Mouse (Mus musculus) ES-E14 (cell line): Measurements from ENCODE around the gene Ostm1. TPM values are rescaled to one million over a fixed set of nuclear protein-coding genes. Genes with fewer than 3 reads are reported as not detected.

Source experiments
- DNase-seq: peaks from one replicate; pipeline ENCODE4 v3.0.0-alpha.2; 2013; ENCODE audit warnings: low read depth, low spot score
- H3K27ac ChIP-seq: 2 replicates; pipeline ENCODE4 v1.5.1; 2012; ENCODE audit warnings: low read depth, mild to moderate bottlenecking, low read length, moderate library complexity, mixed read lengths; ENCODE audit not compliant: poor library complexity, insufficient read depth, severe bottlenecking
- H3K36me3 ChIP-seq: 2 replicates; pipeline ENCODE4 v1.6.1; 2012; ENCODE audit warnings: mild to moderate bottlenecking, low read length, moderate library complexity, mixed read lengths; ENCODE audit not compliant: control insufficient read depth, poor library complexity, insufficient read depth, severe bottlenecking
- H3K4me1 ChIP-seq, 2 experiments: fragments of 150-350 bp in 1 of 2; sonication (generic) in 1 of 2; 2 replicates each; pipeline ENCODE4 v1.6.1; 2012; ENCODE audit warnings: low read length in 2 of 2, mild to moderate bottlenecking in 1 of 2, mixed read lengths in 1 of 2; ENCODE audit not compliant: control insufficient read depth in 2 of 2, insufficient read depth in 2 of 2, poor library complexity in 1 of 2
- H3K4me3 ChIP-seq, 2 experiments: fragments of 150-350 bp in 1 of 2; sonication (generic) in 1 of 2; 2 replicates each; pipeline ENCODE4 v1.5.1; 2012; ENCODE audit warnings: low read length in 2 of 2, low read depth in 1 of 2, mild to moderate bottlenecking in 1 of 2, mixed read lengths in 1 of 2; ENCODE audit not compliant: insufficient read depth in 1 of 2, poor library complexity in 1 of 2, severe bottlenecking in 1 of 2
- H3K9ac ChIP-seq: 2 replicates; pipeline ENCODE4 v1.6.1; 2012; ENCODE audit warnings: low read depth, mild to moderate bottlenecking, low read length, mixed read lengths; ENCODE audit not compliant: poor library complexity, insufficient read depth, severe bottlenecking
- H3K9me3 ChIP-seq: fragments of 150-350 bp; sonication (generic); 2 replicates; pipeline ENCODE4 v1.6.1; 2012; ENCODE audit warnings: low read depth, mild to moderate bottlenecking, low read length; ENCODE audit not compliant: control insufficient read depth, insufficient read depth
- CHD2 ChIP-seq: IDR thresholded peaks from 2 replicates; pipeline ENCODE4 v1.6.1; 2014; ENCODE audit warnings: mild to moderate bottlenecking, low read depth, low read length, inconsistent platforms
- HCFC1 ChIP-seq: IDR thresholded peaks from 2 replicates; pipeline ENCODE4 v1.6.1; 2012; ENCODE audit warnings: low read length, inconsistent platforms, borderline replicate concordance; ENCODE audit not compliant: insufficient read depth
- MAFK ChIP-seq: IDR thresholded peaks from 2 replicates; pipeline ENCODE4 v1.6.1; 2014; ENCODE audit warnings: mild to moderate bottlenecking, low read depth, low read length, inconsistent platforms; ENCODE audit not compliant: insufficient read depth
- ZC3H11A ChIP-seq: IDR thresholded peaks from 2 replicates; pipeline ENCODE4 v1.6.1; 2012; ENCODE audit warnings: low read depth, mild to moderate bottlenecking, inconsistent platforms, low read length, borderline replicate concordance
- ZNF384 ChIP-seq: IDR thresholded peaks from 2 replicates; pipeline ENCODE4 v1.6.1; 2012; ENCODE audit warnings: low read depth, low read length, inconsistent platforms
- in situ Hi-C, 2 experiments: fragments of 600-800 bp; cut with MboI; formaldehyde crosslinking; loops; one replicate each; pipeline ENCODE4 v1.15.1; 2025; ENCODE audit warnings: low sequenced_read_pairs in 2 of 2, inconsistent platforms in 1 of 2; ENCODE audit not compliant: unreplicated experiment in 2 of 2
- total RNA-seq: library from RNA; depleted of rRNA; stranded (reverse); fragments of 300-350 nt; gene quantifications from 2 replicates; pipeline ENCODE4 v1.2.3, GENCODE M21; 2012; rRNA removed

Ostm1 gene
- total RNA-seq: 19.7 and 23.7 TPM in 2 replicates

DNA sequence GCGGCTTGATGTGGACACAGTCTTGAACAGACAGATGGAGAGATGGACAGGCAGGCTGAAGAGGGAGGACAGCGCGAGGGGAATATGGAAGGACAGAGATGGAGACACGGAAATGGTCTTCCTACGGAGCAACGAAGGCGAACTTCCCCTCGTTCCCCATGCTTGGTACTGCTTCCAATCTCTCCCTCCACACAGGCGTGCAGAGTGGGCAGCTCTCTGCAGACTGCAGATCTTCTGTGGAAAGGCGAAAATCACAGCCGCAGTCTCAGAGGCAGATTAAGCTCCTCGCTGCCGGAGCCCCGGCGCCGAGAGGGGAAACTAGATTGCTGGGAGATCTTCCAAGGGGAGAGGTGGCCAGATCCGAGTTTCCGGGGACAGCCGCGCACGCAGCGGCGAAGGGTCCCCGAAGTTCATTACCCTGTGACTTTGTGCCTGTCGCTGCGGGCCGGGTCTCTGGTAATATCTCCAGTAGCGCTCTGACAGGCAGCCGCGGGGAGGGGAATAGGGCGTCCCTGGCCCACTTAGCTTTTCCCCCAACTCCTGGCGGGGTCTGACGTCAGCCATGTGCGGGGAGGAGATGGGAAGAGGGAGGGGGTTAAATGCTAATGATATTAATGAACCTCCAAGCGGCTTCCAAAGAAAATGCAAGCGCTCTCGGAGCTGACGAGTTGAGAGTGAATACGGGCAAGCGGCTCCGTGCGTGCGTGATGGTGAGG lies at the start of gene Ostm1, which contains the start of gene Nr2e1:
Gene Ostm1, plus strand, starts transcription at position 666 of the 716 bp plus-strand sequence.
Gene Nr2e1, minus strand, starts transcription at position 476 of the 716 bp plus-strand sequence.
- no peak within 1 kb of the TSS for H3K9ac ChIP-seq
- H3K27ac ChIP-seq: no peak within 1 kb of the TSS
- in situ Hi-C loops: loop anchor here in 1 of 2 experiments (10.0 kb wide), 1 partner anchor 279 kb away; no protein-coding TSS in a partner anchor
- peak within 1 kb of the TSS; percentile 27 to 34; a peak in 3 of 4 replicates for H3K4me3 ChIP-seq
- no peaks in the 10 kb centered on the region; a peak in 1 of 4 replicates for H3K4me1 ChIP-seq
- no peaks in the 10 kb centered on the region for H3K9me3 ChIP-seq
- H3K36me3 ChIP-seq: no peaks in the 10 kb centered on the region
- DNase-seq: no peak
- TF ChIP-seq HCFC1 (no peak), ZNF384 (no peak), CHD2 (no peak), ZC3H11A (no peak), MAFK (no peak)

GRCm38 (mm10) chr10:42533836-42534453 lies 49.7 kb upstream of the Ostm1 start:
- no peak for DNase-seq
- no peak overlapping the region for H3K27ac ChIP-seq
- H3K4me3 ChIP-seq: no peak overlapping the region
- H3K9me3 ChIP-seq: no peaks in the 10 kb centered on the region
- H3K36me3 ChIP-seq: peaks cover 19% of the 10 kb centered on the region
- H3K4me1 ChIP-seq: no peaks in the 10 kb centered on the region
- no peak overlapping the region for H3K9ac ChIP-seq
- in situ Hi-C loops: no loop called here
- no peak for TF ChIP-seq MAFK
- TF ChIP-seq CHD2: no peak
- no peak for TF ChIP-seq HCFC1
- TF ChIP-seq ZC3H11A: no peak
- TF ChIP-seq ZNF384: no peak

- TF ChIP-seq ZC3H11A: no peak
- peaks cover 17% of the 10 kb centered on the region; the same call in 1 of the 2 replicates for H3K36me3 ChIP-seq
- H3K4me1 ChIP-seq: no peaks in the 10 kb centered on the region; a peak in 2 of 4 replicates
- no peaks in the 10 kb centered on the region for H3K9me3 ChIP-seq
- DNase-seq: no peak
- no peak overlapping the region for H3K27ac ChIP-seq
- no peak overlapping the region for H3K9ac ChIP-seq
- in situ Hi-C loops: no loop called here
- H3K4me3 ChIP-seq: no peak overlapping the region
Observed at GRCm38 (mm10) chr10:42537571-42538316, 45.9 kb upstream of the Ostm1 start.

- peaks cover 0 to 4% of the 10 kb centered on the region in 2 experiments; a peak in 1 of 4 replicates for H3K4me1 ChIP-seq
- no peak overlapping the region for H3K4me3 ChIP-seq
- no peak overlapping the region for H3K9ac ChIP-seq
- DNase-seq: no peak
- peak overlapping the region; percentile 29; the same call in 1 of the 2 replicates for H3K27ac ChIP-seq
- no peaks in the 10 kb centered on the region for H3K9me3 ChIP-seq
- TF ChIP-seq MAFK (no peak), ZC3H11A (no peak), ZNF384 (no peak), CHD2 (no peak), HCFC1 (no peak)
- H3K36me3 ChIP-seq: no peaks in the 10 kb centered on the region
- in situ Hi-C loops: no loop called here
Observed at GRCm38 (mm10) chr10:42545707-42546503, 37.7 kb upstream of the Ostm1 start.
